Mouse (Mus musculus) thymus, postnatal 10 days (tissue): Measurements from ENCODE around the gene Csde1.

Experiments used
- DNase-seq, 2 experiments: peaks; one replicate each; pipeline ENCODE4 v3.0.0; 2021; ENCODE audit warnings: low spot score in 2 of 2

Csde1 gene

GRCm38 (mm10) chr3:103020249-103020942 is at the start of gene Csde1:
Gene Csde1, plus strand, starts transcription at chr3:103020426.
- DNase-seq: peak; percentile 95 to 97

GRCm38 (mm10) chr3:102970508-102970907 is 49.7 kb upstream of the Csde1 start:
- no peak for DNase-seq

- no peak for DNase-seq
Observed at GRCm38 (mm10) chr3:102976906-102977305, 43.3 kb upstream of the Csde1 start.

- no peak for DNase-seq
Observed at GRCm38 (mm10) chr3:102979550-102980348, 40.5 kb upstream of the Csde1 start.

GRCm38 (mm10) chr3:102980349-102980736 is 39.9 kb upstream of the Csde1 start:
- no peak for DNase-seq

- no peak for DNase-seq
Observed at GRCm38 (mm10) chr3:102991041-102991440, 29.2 kb upstream of the Csde1 start.

- DNase-seq: no peak
Observed at GRCm38 (mm10) chr3:102992936-102993335, 27.3 kb upstream of the Csde1 start.

- no peak for DNase-seq
Observed at GRCm38 (mm10) chr3:102995233-102995604, 25.0 kb upstream of the Csde1 start.

GRCm38 (mm10) chr3:102995605-102996321 is 24.5 kb upstream of the Csde1 start, which contains the start of gene Sike1:
Gene Sike1, plus strand, starts transcription at chr3:102995708.
- peak; percentile 89 to 91 for DNase-seq

- DNase-seq: no peak
Observed at GRCm38 (mm10) chr3:102997036-102997435, 23.2 kb upstream of the Csde1 start.

GRCm38 (mm10) chr3:102997591-102997990 is 22.6 kb upstream of the Csde1 start:
- DNase-seq: no peak

GRCm38 (mm10) chr3:103001595-103001994 is 18.6 kb upstream of the Csde1 start:
- DNase-seq: no peak

- no peak for DNase-seq
Observed at GRCm38 (mm10) chr3:103017350-103017749, 2.9 kb upstream of the Csde1 start.

- no peak for DNase-seq
Observed at GRCm38 (mm10) chr3:103019462-103019861, 764 bp upstream of the Csde1 start.

- peak; percentile 86 to 88 for DNase-seq
Observed at GRCm38 (mm10) chr3:103020943-103021638, 865 bp downstream of the Csde1 start.

GRCm38 (mm10) chr3:103026174-103026573 is 5.9 kb downstream of the Csde1 start:
- DNase-seq: no peak

- DNase-seq: no peak
Observed at GRCm38 (mm10) chr3:103040285-103040684, 20.1 kb downstream of the Csde1 start.

- DNase-seq: no peak
Observed at GRCm38 (mm10) chr3:103040861-103041379, 20.7 kb downstream of the Csde1 start.

- DNase-seq: no peak
Observed at GRCm38 (mm10) chr3:103056016-103056595, 35.9 kb downstream of the Csde1 start.

- DNase-seq: no peak
Observed at GRCm38 (mm10) chr3:103057752-103058151, 37.5 kb downstream of the Csde1 start.
